Mouse (Mus musculus): ENCODE measurements at regions not wholly inside any gene's neighbourhood (a gene's known extent, or its start where the extent isn't known, plus 50 kb on each side); places are given as distances from the start of the nearest gene placed in this dataset.
A peak's percentile ranks its signal among the peaks of the same experiment; 100 is the strongest.

GRCm38 (mm10) chr11:8224366-8224765 lies 440.0 kb downstream of the Tns3 start:
- DNase-seq, result no peak

GRCm38 (mm10) chr11:8220618-8221017 lies 443.7 kb downstream of the Tns3 start:
- DNase-seq, result no peak

DNA sequence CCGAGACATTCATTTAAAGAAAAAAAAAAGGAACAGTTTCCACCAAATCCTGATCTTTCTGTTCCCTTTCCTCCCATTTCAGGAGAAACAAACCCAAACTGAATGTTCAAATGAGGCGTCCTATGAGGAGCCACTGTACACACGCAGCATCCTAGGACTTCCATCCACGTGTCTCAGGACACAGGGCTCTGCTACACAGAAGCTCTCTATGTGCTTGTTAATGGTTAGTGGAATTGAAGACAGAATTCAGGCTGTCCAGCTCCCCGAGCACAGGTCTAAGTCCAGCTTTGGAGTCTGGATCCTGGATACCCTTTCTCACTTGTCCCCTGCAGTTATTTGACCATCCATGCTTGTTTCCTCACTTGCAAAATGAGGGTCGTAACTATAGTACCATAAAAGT lies 444.4 kb downstream of the Tns3 start:
- no peak for DNase-seq

DNA sequence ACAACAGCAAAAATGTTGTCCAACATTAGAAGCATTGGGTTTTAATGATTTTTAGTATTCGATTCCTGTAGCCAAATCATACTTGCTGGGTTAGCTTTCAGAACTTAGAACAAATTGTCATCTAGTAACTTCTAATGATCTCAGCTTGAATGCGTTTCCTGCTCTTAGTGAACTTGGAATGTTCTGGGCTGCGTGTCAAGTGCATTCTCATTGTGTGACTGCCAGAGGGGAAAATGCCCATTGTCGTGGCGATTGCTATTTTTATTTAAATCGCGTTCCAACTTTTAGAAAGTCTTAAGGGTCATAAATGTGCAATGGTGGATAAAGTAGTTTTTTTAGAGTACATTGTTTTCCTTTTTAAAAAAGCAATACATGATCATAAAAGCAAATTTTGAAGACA lies 448.7 kb downstream of the Tns3 start:
- DNase-seq, result peak; percentile 25

DNA sequence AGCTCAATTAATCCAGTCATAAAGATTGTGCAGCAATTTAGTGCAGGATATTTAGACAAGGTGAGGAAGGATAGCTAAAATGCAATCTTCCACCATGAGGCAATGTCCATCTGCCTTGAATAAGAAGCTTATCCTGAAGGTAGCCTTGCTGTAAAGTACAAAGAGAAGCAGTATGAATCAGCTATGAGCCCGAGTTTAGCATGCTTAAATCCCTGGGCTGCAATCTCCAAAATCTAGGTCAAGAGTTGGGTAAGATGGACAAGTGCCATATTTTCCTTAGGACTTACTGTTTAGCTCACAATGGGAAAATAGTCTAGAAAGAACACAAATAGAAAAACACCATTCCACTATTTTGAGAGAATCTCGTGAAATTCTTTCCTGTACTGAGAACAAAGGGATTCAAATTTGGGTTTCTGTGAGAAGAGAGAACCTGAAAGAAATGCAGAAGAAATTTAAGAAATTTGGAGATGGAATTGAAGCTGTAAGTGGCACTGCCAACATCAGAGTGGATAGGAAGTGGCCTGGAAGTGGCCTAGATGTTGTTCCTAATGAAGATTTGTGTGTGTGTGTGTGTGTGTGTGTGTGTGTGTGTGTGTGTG lies 449.9 kb downstream of the Tns3 start:
- DNase-seq, result no peak

- DNase-seq, result no peak
Observed at GRCm38 (mm10) chr11:8213130-8213529, 451.2 kb downstream of the Tns3 start.

GRCm38 (mm10) chr11:8212714-8213113 lies 451.6 kb downstream of the Tns3 start:
- DNase-seq, result no peak

DNA sequence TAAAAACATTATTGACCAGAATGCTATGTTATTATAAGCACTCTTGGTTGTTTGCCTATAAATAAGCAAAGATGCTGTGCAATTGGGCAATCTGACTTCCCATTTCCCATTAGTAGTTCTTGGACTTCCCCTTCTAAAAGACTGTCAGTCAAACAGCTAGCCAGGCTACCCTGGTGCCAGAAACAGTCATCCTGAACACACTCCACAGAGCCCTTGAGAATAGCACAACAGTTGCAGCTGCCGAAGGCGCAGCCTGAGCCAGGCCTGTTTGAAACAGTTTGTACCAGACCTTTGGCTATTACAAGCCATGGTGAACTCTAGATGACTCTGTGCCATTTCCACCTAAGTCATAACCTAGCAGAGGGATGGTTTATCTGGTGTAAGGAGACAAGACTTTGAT lies 455.3 kb downstream of the Tns3 start:
- DNase-seq, result no peak

- no peak for DNase-seq
Observed at GRCm38 (mm10) chr11:8199293-8199692, 465.0 kb downstream of the Tns3 start.

Measured in gastrocnemius, postnatal 10 days (tissue).